Mouse (Mus musculus) kidney, embryonic 16.5 days (tissue): ENCODE measurements around the gene Jph3. TPM values are rescaled to one million over a fixed set of nuclear protein-coding genes. Genes with fewer than 3 reads are reported as not detected.

Source experiments
- ATAC-seq: fragments of 200-750 bp; cut with Nextera tagmentation; 2 replicates; pipeline ENCODE4 v1.8.0; 2017; ENCODE audit warnings: moderate TSS enrichment; ENCODE audit not compliant: low FRiP score, low TSS enrichment
- H3K27ac ChIP-seq: fragments of 300-500 bp; sonication (generic); 2 replicates; pipeline ENCODE4 v1.5.1; 2014; ENCODE audit warnings: low read length
- H3K27me3 ChIP-seq: fragments of 300-500 bp; sonication (generic); 2 replicates; pipeline ENCODE4 v1.6.1; 2014; ENCODE audit warnings: low read length, control low read depth, mixed read lengths; ENCODE audit not compliant: insufficient read depth
- H3K36me3 ChIP-seq: fragments of 300-500 bp; sonication (generic); 2 replicates; pipeline ENCODE4 v1.6.1; 2014; ENCODE audit warnings: low read length, control low read depth, mixed read lengths; ENCODE audit not compliant: insufficient read depth
- H3K4me1 ChIP-seq: fragments of 300-500 bp; sonication (generic); 2 replicates; pipeline ENCODE4 v1.6.1; 2014; ENCODE audit warnings: low read length, control low read depth, mixed read lengths; ENCODE audit not compliant: insufficient read depth
- H3K4me2 ChIP-seq: fragments of 300-500 bp; sonication (generic); replicated peaks from 2 replicates; pipeline ENCODE4 v1.6.1; 2014; ENCODE audit warnings: low read depth, low read length
- H3K4me3 ChIP-seq: fragments of 300-500 bp; sonication (generic); 2 replicates; pipeline ENCODE4 v1.5.1; 2014; ENCODE audit warnings: mild to moderate bottlenecking, low read length
- H3K9ac ChIP-seq: fragments of 300-500 bp; sonication (generic); replicated peaks from 2 replicates; pipeline ENCODE4 v1.6.1; 2014; ENCODE audit warnings: low read length
- H3K9me3 ChIP-seq: fragments of 300-500 bp; sonication (generic); 2 replicates; pipeline ENCODE4 v1.6.1; 2016; ENCODE audit warnings: low read length, control low read depth
- WGBS: fragments of 180-500 bp; shearing (Covaris S2); extraction: QIAGEN DNeasy Blood & Tissue Kit; methylation state at CpG from one replicate; pipeline ENCODE4 v1.1.7; 2014; 5-methylcytosine and 5-hydroxymethylcytosine counted together
- polyA plus RNA-seq: library from polyadenylated mRNA; unstranded; fragments of >200 nt; fragmentation: Nextera tagmentation; extraction: Ambion mirVana; gene quantifications from 2 replicates; pipeline ENCODE4 v1.2.1, GENCODE M21; 2015

Gene Jph3
- polyA plus RNA-seq, 1 experiment from 2014 or later = 0.65 TPM

GRCm38 (mm10) chr8:121795461-121795860 is 66.0 kb downstream of the Jph3 start:
- Histone ChIP-seq H3K27ac (no peak overlapping the region), H3K4me3 (no peak overlapping the region), H3K4me2 (no peak overlapping the region), H3K9me3 (no peaks in the 10 kb centered on the region), H3K27me3 (no peaks in the 10 kb centered on the region), H3K4me1 (no peaks in the 10 kb centered on the region), H3K36me3 (peaks cover 38% of the 10 kb centered on the region), H3K9ac (no peak overlapping the region)
- 88% methylated on average over 8 of the region's 8 CpGs for WGBS
- no peak for ATAC-seq

- H3K36me3 ChIP-seq = peaks cover 46% of the 10 kb centered on the region
- no peak overlapping the region for H3K9ac ChIP-seq
- H3K9me3 ChIP-seq = no peaks in the 10 kb centered on the region
- H3K27ac ChIP-seq = no peak overlapping the region
- no peaks in the 10 kb centered on the region for H3K27me3 ChIP-seq
- ATAC-seq = no peak
- H3K4me1 ChIP-seq = no peaks in the 10 kb centered on the region
- H3K4me2 ChIP-seq = no peak overlapping the region
- WGBS = 90% methylated on average over 11 of the region's 11 CpGs
- H3K4me3 ChIP-seq = no peak overlapping the region
Measured at GRCm38 (mm10) chr8:121796406-121796805, 67.0 kb downstream of the Jph3 start.

GRCm38 (mm10) chr8:121798401-121798800 is 69.0 kb downstream of the Jph3 start:
- Histone ChIP-seq H3K27me3 (no peaks in the 10 kb centered on the region), H3K9ac (no peak overlapping the region), H3K9me3 (no peaks in the 10 kb centered on the region), H3K36me3 (peaks cover 51% of the 10 kb centered on the region), H3K4me1 (no peaks in the 10 kb centered on the region), H3K4me2 (no peak overlapping the region), H3K4me3 (no peak overlapping the region), H3K27ac (no peak overlapping the region)
- WGBS = 80% methylated on average over 6 of the region's 6 CpGs
- no peak for ATAC-seq

DNA sequence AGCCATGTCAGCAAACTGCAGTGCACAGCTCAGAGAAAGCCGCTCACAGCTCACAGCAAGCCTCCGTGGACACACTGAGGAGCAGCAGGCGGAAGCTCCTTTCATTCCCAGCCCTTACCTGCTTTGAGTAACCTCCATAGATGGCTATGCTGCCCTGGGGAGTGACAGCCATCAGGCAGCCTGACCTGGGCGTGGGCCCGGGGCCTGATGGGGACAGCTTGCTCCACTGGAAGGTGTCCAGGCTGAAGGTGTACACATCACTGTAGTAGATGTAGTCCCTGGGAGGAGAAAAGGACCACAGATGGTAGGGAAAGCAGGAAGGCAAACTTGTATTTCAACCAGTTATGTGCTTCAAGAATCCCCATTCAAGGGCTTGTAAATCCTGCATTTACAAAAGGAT is 75.4 kb downstream of the Jph3 start:
- no peaks in the 10 kb centered on the region for H3K27me3 ChIP-seq
- 94% methylated on average over 5 of the region's 5 CpGs for WGBS
- H3K4me1 ChIP-seq = no peaks in the 10 kb centered on the region
- no peak overlapping the region for H3K4me2 ChIP-seq
- H3K36me3 ChIP-seq = peaks cover 39% of the 10 kb centered on the region
- no peak overlapping the region for H3K9ac ChIP-seq
- H3K27ac ChIP-seq = no peak overlapping the region
- no peak overlapping the region for H3K4me3 ChIP-seq
- no peak for ATAC-seq
- no peaks in the 10 kb centered on the region for H3K9me3 ChIP-seq

- Histone ChIP-seq H3K9me3 (no peaks in the 10 kb centered on the region), H3K9ac (no peak overlapping the region), H3K27ac (no peak overlapping the region), H3K4me2 (no peak overlapping the region), H3K36me3 (peaks cover 34% of the 10 kb centered on the region), H3K4me1 (no peaks in the 10 kb centered on the region), H3K4me3 (no peak overlapping the region), H3K27me3 (no peaks in the 10 kb centered on the region)
- no peak for ATAC-seq
- WGBS = 94% methylated on average over 13 of the region's 13 CpGs
Measured at GRCm38 (mm10) chr8:121806126-121806525, 76.7 kb downstream of the Jph3 start.

GRCm38 (mm10) chr8:121808032-121808431 is 78.6 kb downstream of the Jph3 start:
- H3K27ac ChIP-seq = no peak overlapping the region
- no peak overlapping the region for H3K4me3 ChIP-seq
- no peak for ATAC-seq
- H3K4me2 ChIP-seq = no peak overlapping the region
- H3K9ac ChIP-seq = no peak overlapping the region
- 75% methylated on average over 11 of the region's 11 CpGs for WGBS
- H3K4me1 ChIP-seq = no peaks in the 10 kb centered on the region
- no peaks in the 10 kb centered on the region for H3K9me3 ChIP-seq
- peaks cover 34% of the 10 kb centered on the region for H3K36me3 ChIP-seq
- H3K27me3 ChIP-seq = no peaks in the 10 kb centered on the region

DNA sequence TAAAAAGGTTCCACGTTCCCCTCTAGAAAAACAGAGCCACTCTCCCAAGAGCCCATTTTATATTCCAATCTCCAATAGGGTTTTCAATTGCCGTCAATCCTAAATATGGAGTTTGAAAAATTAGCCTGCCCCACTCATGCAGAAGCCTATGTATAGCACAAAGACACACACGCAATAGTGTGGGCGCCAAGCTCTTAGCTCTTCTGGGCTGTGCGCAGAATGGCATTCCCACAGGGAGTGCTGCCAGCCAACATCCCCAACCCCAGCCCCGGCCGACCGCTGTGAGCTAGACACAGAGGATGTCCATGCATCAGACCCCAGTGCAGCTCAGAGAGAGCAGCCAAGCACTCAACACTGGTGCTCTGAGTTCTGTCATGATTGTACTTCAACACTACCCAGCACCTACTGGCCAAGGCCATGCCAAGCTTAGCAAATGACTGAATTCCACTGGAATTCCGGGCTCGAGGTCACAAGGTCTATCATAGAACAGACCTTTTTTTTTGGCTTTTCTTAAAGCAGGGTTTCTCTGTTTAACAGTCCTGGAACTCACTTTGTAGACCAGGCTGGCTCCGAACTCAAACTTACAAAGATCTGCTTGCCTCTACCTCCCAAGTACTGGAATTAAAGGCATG is 80.2 kb downstream of the Jph3 start:
- H3K4me3 ChIP-seq = no peak overlapping the region
- no peak overlapping the region for H3K27ac ChIP-seq
- no peak overlapping the region for H3K9ac ChIP-seq
- WGBS = 92% methylated on average over 11 of the region's 11 CpGs
- H3K9me3 ChIP-seq = no peaks in the 10 kb centered on the region
- H3K36me3 ChIP-seq = peaks cover 35% of the 10 kb centered on the region
- H3K4me2 ChIP-seq = no peak overlapping the region
- no peak for ATAC-seq
- H3K4me1 ChIP-seq = no peaks in the 10 kb centered on the region
- no peaks in the 10 kb centered on the region for H3K27me3 ChIP-seq

GRCm38 (mm10) chr8:121811502-121811901 is 82.1 kb downstream of the Jph3 start:
- H3K36me3 ChIP-seq = peaks cover 20% of the 10 kb centered on the region
- no peak overlapping the region for H3K4me3 ChIP-seq
- H3K4me1 ChIP-seq = no peaks in the 10 kb centered on the region
- no peak overlapping the region for H3K9ac ChIP-seq
- H3K27me3 ChIP-seq = no peaks in the 10 kb centered on the region
- no peaks in the 10 kb centered on the region for H3K9me3 ChIP-seq
- H3K4me2 ChIP-seq = no peak overlapping the region
- ATAC-seq = no peak
- H3K27ac ChIP-seq = no peak overlapping the region
- WGBS = 89% methylated on average over 3 of the region's 3 CpGs

DNA sequence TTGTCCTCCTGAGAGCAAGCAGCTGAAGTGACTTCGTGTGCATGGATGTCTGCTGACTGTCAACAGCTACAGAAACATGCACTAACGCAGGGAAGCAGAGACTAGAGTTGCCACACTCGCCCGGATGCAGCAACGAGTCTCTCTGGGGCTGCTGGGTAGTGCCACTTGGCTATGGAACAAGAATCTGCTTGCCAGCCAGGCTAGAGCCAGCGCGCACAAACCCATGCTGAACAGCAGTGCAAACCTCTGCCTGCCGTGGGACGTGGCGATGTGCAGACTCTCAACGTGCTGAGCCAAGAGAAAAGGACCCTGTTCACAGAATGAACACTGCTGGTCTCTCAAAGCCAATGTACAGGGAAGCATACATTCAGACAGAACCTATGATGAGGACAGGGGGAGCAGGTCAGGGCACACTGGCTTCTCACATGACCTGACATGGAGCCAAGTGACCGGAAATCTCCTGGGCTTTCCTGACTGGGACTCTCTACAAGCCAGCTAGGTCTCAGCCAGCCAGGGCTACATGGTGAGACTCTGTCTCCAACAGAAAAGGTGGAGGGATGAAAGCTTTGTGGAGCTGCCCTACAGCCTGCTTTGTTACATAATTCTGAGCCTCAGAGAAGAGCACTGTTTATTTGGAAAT is 82.6 kb downstream of the Jph3 start:
- Histone ChIP-seq H3K27ac (no peak overlapping the region), H3K36me3 (peaks cover 20% of the 10 kb centered on the region), H3K4me1 (no peaks in the 10 kb centered on the region), H3K9me3 (no peaks in the 10 kb centered on the region), H3K4me3 (no peak overlapping the region), H3K9ac (no peak overlapping the region), H3K4me2 (no peak overlapping the region), H3K27me3 (no peaks in the 10 kb centered on the region)
- 94% methylated on average over 12 of the region's 12 CpGs for WGBS
- ATAC-seq = no peak

- no peak for ATAC-seq
- WGBS = 86% methylated on average over 7 of the region's 7 CpGs
Measured at GRCm38 (mm10) chr8:121818226-121818625, 88.8 kb downstream of the Jph3 start.

More at GRCm38 (mm10) chr8:121818226-121818625, 88.8 kb downstream of the Jph3 start:
- Histone ChIP-seq H3K27me3 (no peaks in the 10 kb centered on the region), H3K4me2 (no peak overlapping the region), H3K36me3 (peaks cover 25% of the 10 kb centered on the region; the same call in 1 of the 2 replicates), H3K9ac (no peak overlapping the region), H3K9me3 (no peaks in the 10 kb centered on the region), H3K4me3 (no peak overlapping the region), H3K4me1 (no peaks in the 10 kb centered on the region), H3K27ac (no peak overlapping the region)
